Mouse (Mus musculus): ENCODE results near the gene Tnfrsf14.

Gene Tnfrsf14

DNA sequence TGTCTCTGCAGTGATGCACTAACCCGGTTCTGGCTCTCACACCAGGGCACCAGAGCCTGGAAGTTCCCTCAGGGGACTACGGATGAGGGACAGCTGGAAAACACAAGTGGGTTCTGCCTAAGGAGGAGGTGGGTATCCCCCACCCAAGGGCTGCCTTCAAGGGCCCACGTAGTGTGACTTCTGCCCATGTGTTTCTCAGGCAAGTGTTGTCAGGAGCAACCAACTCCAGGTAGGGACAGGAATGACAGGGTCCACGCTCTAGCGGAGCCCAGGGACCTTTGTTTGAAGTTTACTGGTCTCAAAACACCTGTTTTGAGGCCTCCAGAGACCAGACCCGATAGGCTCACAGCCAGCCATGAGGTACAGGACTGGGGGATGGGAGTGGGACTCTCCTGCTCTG lies 55.2 kb downstream of the Tnfrsf14 start:
- no peak for DNase-seq

Data from kidney, postnatal 14 days (tissue).